Mouse (Mus musculus): ENCODE results near the gene Itga6. TPM values are rescaled to one million over a fixed set of nuclear protein-coding genes. Genes with fewer than 3 reads are reported as not detected.

Gene Itga6
- polyA plus RNA-seq, 1 experiment from 2014 or later, result 59.5 TPM

- no peaks in the 10 kb centered on the region for H3K36me3 ChIP-seq (ENCODE audit: control insufficient read depth, insufficient read depth, low read length)
- ATAC-seq (replicated peaks; ENCODE audit: low FRiP score) (no peak), DNase-seq (ENCODE audit: low spot score) (no peak)
- H3K4me3 ChIP-seq (ENCODE audit: low read depth, low read length), result no peak overlapping the region
- no peaks in the 10 kb centered on the region for H3K27me3 ChIP-seq (ENCODE audit: control insufficient read depth, insufficient read depth, low read length)
- H3K9ac ChIP-seq (ENCODE audit: low read length), result no peak overlapping the region
- no peak overlapping the region for H3K27ac ChIP-seq (ENCODE audit: low read depth, low read length)
- H3K9me3 ChIP-seq (ENCODE audit: control insufficient read depth, low read length), result no peaks in the 10 kb centered on the region
- H3K4me1 ChIP-seq (replicated peaks; ENCODE audit: control insufficient read depth, insufficient read depth, low read length), result peaks cover 10% of the 10 kb centered on the region
- WGBS, result 90% methylated on average over 11 of the region's 11 CpGs
- no peak overlapping the region for H3K4me2 ChIP-seq (ENCODE audit: low read depth, low read length, severe bottlenecking)
These were observed 64.6 kb downstream of the Itga6 start for GRCm38 (mm10) chr2:71810010-71810409.

GRCm38 (mm10) chr2:71810906-71811305 lies 65.5 kb downstream of the Itga6 start:
- no peaks in the 10 kb centered on the region for H3K36me3 ChIP-seq (ENCODE audit: control insufficient read depth, insufficient read depth, low read length)
- H3K27me3 ChIP-seq (ENCODE audit: control insufficient read depth, insufficient read depth, low read length), result no peaks in the 10 kb centered on the region
- no peak overlapping the region for H3K4me3 ChIP-seq (ENCODE audit: low read depth, low read length)
- peaks cover 17% of the 10 kb centered on the region for H3K4me1 ChIP-seq (replicated peaks; ENCODE audit: control insufficient read depth, insufficient read depth, low read length)
- H3K9ac ChIP-seq (ENCODE audit: low read length), result no peak overlapping the region
- no peak for ATAC-seq (replicated peaks; ENCODE audit: low FRiP score)
- H3K4me2 ChIP-seq (ENCODE audit: low read depth, low read length, severe bottlenecking), result no peak overlapping the region
- no peak for DNase-seq (ENCODE audit: low spot score)
- no peaks in the 10 kb centered on the region for H3K9me3 ChIP-seq (ENCODE audit: control insufficient read depth, low read length)
- no peak overlapping the region for H3K27ac ChIP-seq (ENCODE audit: low read depth, low read length)
- WGBS, result 52% methylated on average over 6 of the region's 6 CpGs

GRCm38 (mm10) chr2:71812221-71813021 lies 67.0 kb downstream of the Itga6 start:
- H3K4me3 ChIP-seq (ENCODE audit: low read depth, low read length), result no peak overlapping the region

GRCm38 (mm10) chr2:71813022-71813358 lies 67.6 kb downstream of the Itga6 start:
- WGBS, result 78% methylated on average over 9 of the region's 9 CpGs
- ATAC-seq (replicated peaks; ENCODE audit: low FRiP score), result peak; percentile 11; the same call in 1 of the 2 replicates

More at GRCm38 (mm10) chr2:71812221-71813021, 67.0 kb downstream of the Itga6 start:
- H3K36me3 ChIP-seq (ENCODE audit: control insufficient read depth, insufficient read depth, low read length), result no peaks in the 10 kb centered on the region
- no peak overlapping the region for H3K9ac ChIP-seq (ENCODE audit: low read length)
- H3K27ac ChIP-seq (ENCODE audit: low read depth, low read length), result no peak overlapping the region
- ATAC-seq (replicated peaks; ENCODE audit: low FRiP score) (peak; percentile 29), DNase-seq (ENCODE audit: low spot score) (peak; percentile 89)
- WGBS, result 43% methylated on average over 12 of the region's 12 CpGs
- H3K27me3 ChIP-seq (ENCODE audit: control insufficient read depth, insufficient read depth, low read length), result no peaks in the 10 kb centered on the region
- peaks cover 23% of the 10 kb centered on the region for H3K4me1 ChIP-seq (replicated peaks; ENCODE audit: control insufficient read depth, insufficient read depth, low read length)
- no peaks in the 10 kb centered on the region for H3K9me3 ChIP-seq (ENCODE audit: control insufficient read depth, low read length)
- no peak overlapping the region for H3K4me2 ChIP-seq (ENCODE audit: low read depth, low read length, severe bottlenecking)

GRCm38 (mm10) chr2:71813371-71813770 lies 68.0 kb downstream of the Itga6 start:
- DNase-seq (ENCODE audit: low spot score) (no peak), ATAC-seq (replicated peaks; ENCODE audit: low FRiP score) (no peak)
- Histone ChIP-seq H3K36me3 (ENCODE audit: control insufficient read depth, insufficient read depth, low read length) (no peaks in the 10 kb centered on the region), H3K4me3 (ENCODE audit: low read depth, low read length) (no peak overlapping the region), H3K4me2 (ENCODE audit: low read depth, low read length, severe bottlenecking) (no peak overlapping the region), H3K27me3 (ENCODE audit: control insufficient read depth, insufficient read depth, low read length) (no peaks in the 10 kb centered on the region), H3K4me1 (replicated peaks; ENCODE audit: control insufficient read depth, insufficient read depth, low read length) (peaks cover 23% of the 10 kb centered on the region), H3K27ac (ENCODE audit: low read depth, low read length) (no peak overlapping the region), H3K9ac (ENCODE audit: low read length) (no peak overlapping the region), H3K9me3 (ENCODE audit: control insufficient read depth, low read length) (no peaks in the 10 kb centered on the region)
- WGBS, result 81% methylated on average over 5 of the region's 8 CpGs

More at GRCm38 (mm10) chr2:71813022-71813358, 67.6 kb downstream of the Itga6 start:
- Histone ChIP-seq H3K36me3 (ENCODE audit: control insufficient read depth, insufficient read depth, low read length) (no peaks in the 10 kb centered on the region), H3K4me3 (ENCODE audit: low read depth, low read length) (no peak overlapping the region), H3K4me1 (replicated peaks; ENCODE audit: control insufficient read depth, insufficient read depth, low read length) (peaks cover 23% of the 10 kb centered on the region), H3K27me3 (ENCODE audit: control insufficient read depth, insufficient read depth, low read length) (no peaks in the 10 kb centered on the region), H3K9me3 (ENCODE audit: control insufficient read depth, low read length) (no peaks in the 10 kb centered on the region), H3K4me2 (ENCODE audit: low read depth, low read length, severe bottlenecking) (no peak overlapping the region), H3K9ac (ENCODE audit: low read length) (no peak overlapping the region), H3K27ac (ENCODE audit: low read depth, low read length) (no peak overlapping the region)
- DNase-seq (ENCODE audit: low spot score), result no peak

GRCm38 (mm10) chr2:71814016-71814415 lies 68.6 kb downstream of the Itga6 start:
- H3K4me1 ChIP-seq (replicated peaks; ENCODE audit: control insufficient read depth, insufficient read depth, low read length), result peaks cover 23% of the 10 kb centered on the region
- 50% methylated on average over 3 of the region's 3 CpGs for WGBS

GRCm38 (mm10) chr2:71815279-71815678 lies 69.9 kb downstream of the Itga6 start:
- no peak for DNase-seq (ENCODE audit: low spot score)
- Histone ChIP-seq H3K27ac (ENCODE audit: low read depth, low read length) (peak overlapping the region; percentile 25; the same call in 1 of the 2 replicates), H3K9me3 (ENCODE audit: control insufficient read depth, low read length) (no peaks in the 10 kb centered on the region), H3K9ac (ENCODE audit: low read length) (no peak overlapping the region), H3K4me1 (replicated peaks; ENCODE audit: control insufficient read depth, insufficient read depth, low read length) (peaks cover 23% of the 10 kb centered on the region), H3K4me2 (ENCODE audit: low read depth, low read length, severe bottlenecking) (0 out of 2 replicates have a peak overlapping the region, but pooled peaks have one; percentile 21), H3K4me3 (ENCODE audit: low read depth, low read length) (no peak overlapping the region), H3K36me3 (ENCODE audit: control insufficient read depth, insufficient read depth, low read length) (no peaks in the 10 kb centered on the region), H3K27me3 (ENCODE audit: control insufficient read depth, insufficient read depth, low read length) (no peaks in the 10 kb centered on the region)
- WGBS, result 10% methylated on average over 5 of the region's 5 CpGs
- ATAC-seq (replicated peaks; ENCODE audit: low FRiP score), result peak; percentile 45; the same call in 1 of the 2 replicates

More at GRCm38 (mm10) chr2:71814016-71814415, 68.6 kb downstream of the Itga6 start:
- Histone ChIP-seq H3K27me3 (ENCODE audit: control insufficient read depth, insufficient read depth, low read length) (no peaks in the 10 kb centered on the region), H3K4me2 (ENCODE audit: low read depth, low read length, severe bottlenecking) (no peak overlapping the region), H3K9ac (ENCODE audit: low read length) (no peak overlapping the region), H3K9me3 (ENCODE audit: control insufficient read depth, low read length) (no peaks in the 10 kb centered on the region), H3K36me3 (ENCODE audit: control insufficient read depth, insufficient read depth, low read length) (no peaks in the 10 kb centered on the region), H3K4me3 (ENCODE audit: low read depth, low read length) (no peak overlapping the region), H3K27ac (ENCODE audit: low read depth, low read length) (no peak overlapping the region)
- no peak for DNase-seq (ENCODE audit: low spot score)
- ATAC-seq (replicated peaks; ENCODE audit: low FRiP score), result no peak

- Histone ChIP-seq H3K27ac (ENCODE audit: low read depth, low read length) (no peak overlapping the region), H3K36me3 (ENCODE audit: control insufficient read depth, insufficient read depth, low read length) (no peaks in the 10 kb centered on the region), H3K4me3 (ENCODE audit: low read depth, low read length) (no peak overlapping the region), H3K4me2 (ENCODE audit: low read depth, low read length, severe bottlenecking) (no peak overlapping the region), H3K4me1 (replicated peaks; ENCODE audit: control insufficient read depth, insufficient read depth, low read length) (peaks cover 23% of the 10 kb centered on the region), H3K9ac (ENCODE audit: low read length) (no peak overlapping the region), H3K27me3 (ENCODE audit: control insufficient read depth, insufficient read depth, low read length) (no peaks in the 10 kb centered on the region), H3K9me3 (ENCODE audit: control insufficient read depth, low read length) (no peaks in the 10 kb centered on the region)
- DNase-seq (ENCODE audit: low spot score) (no peak), ATAC-seq (replicated peaks; ENCODE audit: low FRiP score) (peak; percentile 57; the same call in 1 of the 2 replicates)
- 39% methylated on average over 14 of the region's 14 CpGs for WGBS
These were observed 71.1 kb downstream of the Itga6 start for GRCm38 (mm10) chr2:71816391-71817041.
